Mouse (Mus musculus): ENCODE measurements around the gene Chat.

DNA sequence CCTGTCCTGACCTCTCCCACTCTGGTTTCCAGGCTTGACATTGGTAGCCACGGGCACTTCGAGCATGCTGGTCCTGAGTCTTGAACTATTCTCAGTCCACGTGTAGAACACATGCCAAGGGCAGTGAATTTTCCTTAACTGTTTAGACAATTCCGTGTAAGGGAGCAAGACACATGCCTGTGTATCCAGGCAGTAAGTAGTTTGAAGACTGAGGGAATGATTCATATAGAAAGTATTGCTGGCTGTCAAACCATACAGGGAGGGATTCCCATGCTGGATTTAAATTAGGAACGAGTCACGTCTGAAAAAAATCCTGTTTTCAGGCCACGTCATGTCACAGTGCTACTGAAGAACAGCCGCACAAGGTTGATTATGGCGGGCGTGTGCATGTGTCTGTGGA, 40.5 kb upstream of the Chat start:
- no peak for TF ChIP-seq EP300 (optimal IDR thresholded peaks at IDR 0.05)
- TF ChIP-seq CTCF (IDR thresholded peaks at IDR 0.05; ENCODE audit: low read depth), result no peak
